Mouse (Mus musculus) testis, adult 2 months (tissue): ENCODE results near the gene Lrrc23.

Experiments
- CTCF ChIP-seq: fragments of 200-500 bp; IDR thresholded peaks from 2 replicates; pipeline ENCODE4 v1.5.1; 2012; ENCODE audit warnings: low read depth, mild to moderate bottlenecking, inconsistent platforms, low read length, moderate library complexity; ENCODE audit not compliant: control insufficient read depth, insufficient read depth, insufficient replicate concordance
- POLR2A ChIP-seq: fragments of 200-500 bp; IDR thresholded peaks from 2 replicates; pipeline ENCODE4 v1.6.1; 2012; ENCODE audit warnings: low read depth, mild to moderate bottlenecking, inconsistent platforms, low read length, moderate library complexity; ENCODE audit not compliant: control insufficient read depth

- TF ChIP-seq CTCF, result no peak
- no peak for TF ChIP-seq POLR2A
These were observed 9.5 kb downstream of the Lrrc23 start for GRCm38 (mm10) chr6:124770013-124770412.
